Mouse (Mus musculus) forebrain, embryonic 13.5 days (tissue): ENCODE results near the gene Chka. TPM values are rescaled to one million over a fixed set of nuclear protein-coding genes. Genes with fewer than 3 reads are reported as not detected.

ENCODE experiments used
- ATAC-seq: fragments of 200-750 bp; cut with Nextera tagmentation; 2 replicates; pipeline ENCODE4 v1.8.0; 2017
- H3K27ac ChIP-seq: fragments of 300-500 bp; sonication (generic); 2 replicates; pipeline ENCODE4 v1.5.1; 2015; ENCODE audit warnings: inconsistent platforms, mild to moderate bottlenecking, moderate library complexity
- H3K27me3 ChIP-seq: fragments of 300-500 bp; sonication (generic); 2 replicates; pipeline ENCODE4 v1.6.1; 2015; ENCODE audit warnings: mild to moderate bottlenecking, inconsistent platforms
- H3K36me3 ChIP-seq: fragments of 300-500 bp; sonication (generic); 2 replicates; pipeline ENCODE4 v1.6.1; 2015; ENCODE audit warnings: mild to moderate bottlenecking, inconsistent platforms; ENCODE audit not compliant: poor library complexity, severe bottlenecking
- H3K4me1 ChIP-seq: fragments of 300-500 bp; sonication (generic); 2 replicates; pipeline ENCODE4 v1.6.1; 2015; ENCODE audit warnings: inconsistent platforms
- H3K4me2 ChIP-seq: fragments of 300-500 bp; sonication (generic); 2 replicates; pipeline ENCODE4 v1.6.1; 2015; ENCODE audit warnings: inconsistent platforms, mild to moderate bottlenecking, moderate library complexity
- H3K4me3 ChIP-seq: fragments of 300-500 bp; sonication (generic); 2 replicates; pipeline ENCODE4 v1.5.1; 2015; ENCODE audit warnings: mild to moderate bottlenecking, inconsistent platforms
- H3K9ac ChIP-seq: fragments of 300-500 bp; sonication (generic); 2 replicates; pipeline ENCODE4 v1.6.1; 2015; ENCODE audit warnings: mild to moderate bottlenecking, inconsistent platforms
- H3K9me3 ChIP-seq: fragments of 300-500 bp; sonication (generic); replicated peaks from 2 replicates; pipeline ENCODE4 v1.6.1; 2016; ENCODE audit warnings: inconsistent platforms
- WGBS: fragments of 180-500 bp; shearing (Covaris S2); methylation state at CpG from one replicate; pipeline ENCODE4 v1.1.7; 2015; 5-methylcytosine and 5-hydroxymethylcytosine counted together
- polyA plus RNA-seq: library from polyadenylated mRNA; unstranded; fragments of >200 nt; fragmentation: Nextera tagmentation; extraction: Ambion mirVana; gene quantifications from 2 replicates; pipeline ENCODE4 v1.2.1, GENCODE M21; 2015

Chka gene
- polyA plus RNA-seq, 1 experiment from 2014 or later = 54.8 TPM

DNA sequence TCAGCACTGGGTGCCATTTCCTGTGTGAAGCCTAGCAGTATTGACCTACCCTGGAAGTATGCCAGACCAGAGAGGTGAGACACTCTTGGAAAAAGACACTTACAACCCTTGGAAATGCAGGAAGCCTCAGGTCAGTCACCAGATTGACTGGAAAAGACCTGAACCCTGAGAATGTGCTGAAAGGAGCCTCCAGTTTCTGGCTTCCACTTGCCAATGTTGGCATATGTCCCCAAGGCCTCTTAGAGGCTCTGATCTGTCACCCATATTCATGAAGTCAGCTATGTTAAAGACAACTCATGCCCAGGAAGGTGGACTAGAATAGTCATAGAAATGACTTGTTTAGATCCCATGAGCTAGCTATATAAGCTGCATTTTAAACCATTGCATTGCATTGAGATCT, 19.9 kb downstream of the Chka start:
- no peak overlapping the region for H3K4me2 ChIP-seq
- H3K9ac ChIP-seq = no peak overlapping the region
- H3K27ac ChIP-seq = no peak overlapping the region
- H3K36me3 ChIP-seq = peaks cover 7% of the 10 kb centered on the region
- no peak overlapping the region for H3K4me3 ChIP-seq
- no peaks in the 10 kb centered on the region for H3K27me3 ChIP-seq
- peaks cover 10% of the 10 kb centered on the region; the same call in 1 of the 2 replicates for H3K4me1 ChIP-seq
- H3K9me3 ChIP-seq = no peaks in the 10 kb centered on the region
- no peak for ATAC-seq

- ATAC-seq = no peak
- peaks cover 10% of the 10 kb centered on the region; the same call in 1 of the 2 replicates for H3K4me1 ChIP-seq
- WGBS = 71% methylated on average over 4 of the region's 4 CpGs
These were observed 20.8 kb downstream of the Chka start for GRCm38 (mm10) chr19:3872373-3872772.

GRCm38 (mm10) chr19:3875045-3875444, 23.5 kb downstream of the Chka start:
- Histone ChIP-seq H3K4me3 (no peak overlapping the region), H3K9ac (no peak overlapping the region), H3K36me3 (0 out of 2 replicates have a peak, but pooled peaks cover 8% of the 10 kb centered on the region), H3K4me1 (peaks cover 10% of the 10 kb centered on the region; the same call in 1 of the 2 replicates), H3K27ac (no peak overlapping the region), H3K27me3 (no peaks in the 10 kb centered on the region), H3K4me2 (no peak overlapping the region), H3K9me3 (no peaks in the 10 kb centered on the region)
- no peak for ATAC-seq
- WGBS = 88% methylated on average over 7 of the region's 7 CpGs

More at GRCm38 (mm10) chr19:3872373-3872772, 20.8 kb downstream of the Chka start:
- Histone ChIP-seq H3K27me3 (no peaks in the 10 kb centered on the region), H3K9ac (no peak overlapping the region), H3K4me3 (no peak overlapping the region), H3K27ac (no peak overlapping the region), H3K36me3 (0 out of 2 replicates have a peak, but pooled peaks cover 6% of the 10 kb centered on the region), H3K4me2 (no peak overlapping the region), H3K9me3 (no peaks in the 10 kb centered on the region)

GRCm38 (mm10) chr19:3880054-3880848, 28.7 kb downstream of the Chka start:
- ATAC-seq = no peak
- H3K9ac ChIP-seq = no peak overlapping the region
- WGBS = 92% methylated on average over 6 of the region's 6 CpGs

DNA sequence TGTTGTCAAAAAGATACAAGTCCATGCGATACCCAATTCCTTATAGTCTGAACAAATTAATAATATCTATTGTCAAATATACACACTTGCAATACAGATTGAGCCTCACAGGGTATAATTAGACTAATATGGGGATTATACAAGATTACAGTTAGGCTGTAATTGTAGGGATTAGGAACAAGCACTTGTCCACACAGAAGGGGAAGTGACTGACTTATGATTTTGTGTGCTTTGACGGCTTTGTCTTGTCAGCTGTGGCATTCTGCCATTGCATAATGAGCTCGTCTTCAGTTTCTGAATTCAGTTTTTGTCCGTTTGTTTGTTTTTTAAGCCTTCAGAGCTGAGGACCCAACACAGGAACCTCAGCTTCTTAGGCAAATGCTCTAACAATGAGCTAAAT, 30.6 kb downstream of the Chka start:
- no peak for ATAC-seq
- 66% methylated on average over 4 of the region's 4 CpGs for WGBS

More at GRCm38 (mm10) chr19:3880054-3880848, 28.7 kb downstream of the Chka start:
- Histone ChIP-seq H3K4me2 (no peak overlapping the region), H3K27me3 (no peaks in the 10 kb centered on the region), H3K9me3 (no peaks in the 10 kb centered on the region), H3K4me3 (no peak overlapping the region), H3K36me3 (peaks cover 25% of the 10 kb centered on the region), H3K4me1 (no peaks in the 10 kb centered on the region), H3K27ac (no peak overlapping the region)

GRCm38 (mm10) chr19:3884325-3884990, 32.9 kb downstream of the Chka start:
- Histone ChIP-seq H3K27ac (no peak overlapping the region), H3K9ac (no peak overlapping the region), H3K27me3 (no peaks in the 10 kb centered on the region), H3K4me2 (no peak overlapping the region), H3K4me3 (no peak overlapping the region), H3K36me3 (peaks cover 53% of the 10 kb centered on the region), H3K9me3 (no peaks in the 10 kb centered on the region), H3K4me1 (no peaks in the 10 kb centered on the region)
- ATAC-seq = no peak
- 87% methylated on average over 6 of the region's 6 CpGs for WGBS

More for the DNA sequence above, 30.6 kb downstream of the Chka start:
- Histone ChIP-seq H3K4me3 (no peak overlapping the region), H3K36me3 (peaks cover 38% of the 10 kb centered on the region), H3K9ac (no peak overlapping the region), H3K4me2 (no peak overlapping the region), H3K27me3 (no peaks in the 10 kb centered on the region), H3K4me1 (no peaks in the 10 kb centered on the region), H3K9me3 (no peaks in the 10 kb centered on the region), H3K27ac (0 out of 2 replicates have a peak overlapping the region, but pooled peaks have one; percentile 3)

DNA sequence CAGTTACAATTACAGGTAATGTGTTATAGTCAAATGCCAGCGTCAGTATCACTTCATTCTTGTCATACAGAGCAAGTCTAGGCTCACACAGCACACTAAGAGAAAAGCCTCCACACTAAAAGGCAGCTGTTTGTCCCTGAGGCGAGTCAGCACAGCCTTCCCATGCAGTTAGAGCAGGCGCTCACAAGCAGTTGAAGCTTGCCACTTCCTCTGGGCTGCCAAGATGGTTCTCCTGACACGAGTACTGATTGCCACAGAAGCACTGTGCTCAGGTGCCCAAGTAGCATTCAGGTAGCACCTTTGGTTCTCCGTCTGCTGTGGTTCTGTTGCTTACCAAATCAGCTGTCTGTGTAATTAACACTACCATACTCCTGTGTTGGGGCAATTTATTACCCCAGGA, 37.5 kb downstream of the Chka start:
- Histone ChIP-seq H3K4me2 (no peak overlapping the region), H3K36me3 (peaks cover 93% of the 10 kb centered on the region), H3K9ac (no peak overlapping the region), H3K27ac (no peak overlapping the region), H3K27me3 (no peaks in the 10 kb centered on the region), H3K4me3 (no peak overlapping the region), H3K4me1 (no peaks in the 10 kb centered on the region), H3K9me3 (no peaks in the 10 kb centered on the region)
- 93% methylated on average over 5 of the region's 5 CpGs for WGBS
- ATAC-seq = no peak

- Histone ChIP-seq H3K36me3 (peaks cover 94% of the 10 kb centered on the region), H3K9me3 (no peaks in the 10 kb centered on the region), H3K4me2 (no peak overlapping the region), H3K4me1 (peaks cover 3% of the 10 kb centered on the region), H3K4me3 (no peak overlapping the region), H3K27ac (no peak overlapping the region), H3K9ac (no peak overlapping the region), H3K27me3 (no peaks in the 10 kb centered on the region)
- ATAC-seq = no peak
- WGBS = 87% methylated on average over 8 of the region's 8 CpGs
These were observed 38.6 kb downstream of the Chka start for GRCm38 (mm10) chr19:3890181-3890580.

DNA sequence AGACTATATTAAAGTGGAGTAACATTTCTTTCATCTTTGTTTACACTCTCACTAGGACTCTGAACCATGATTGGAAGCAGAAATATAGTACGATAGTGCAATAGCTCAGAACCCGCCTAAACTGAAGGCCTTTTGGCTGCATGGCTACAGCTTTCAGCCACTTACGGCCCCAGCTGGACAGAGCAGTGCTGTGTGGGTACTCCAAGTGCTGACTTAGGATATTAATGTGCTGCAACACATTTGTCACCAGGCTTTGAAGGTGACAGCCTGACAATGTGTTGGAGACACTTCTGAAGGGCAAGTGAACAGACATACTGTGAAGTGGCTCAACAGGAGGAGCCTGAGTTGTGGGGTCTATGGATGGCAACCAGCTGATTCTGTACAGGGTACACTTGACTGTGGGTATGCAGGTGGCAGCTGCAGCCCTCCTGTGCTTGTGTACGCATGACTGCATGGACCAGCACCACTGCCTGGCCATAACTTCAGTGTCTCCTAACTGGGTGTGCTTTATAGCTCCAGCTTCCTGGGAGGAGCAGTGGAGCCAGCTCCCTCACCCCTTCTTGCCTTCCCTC, 42.1 kb downstream of the Chka start:
- WGBS = 92% methylated on average over 4 of the region's 4 CpGs
- no peak for ATAC-seq
- Histone ChIP-seq H3K9ac (no peak overlapping the region), H3K4me2 (no peak overlapping the region), H3K9me3 (no peaks in the 10 kb centered on the region), H3K27ac (no peak overlapping the region), H3K27me3 (no peaks in the 10 kb centered on the region), H3K4me1 (peaks cover 10% of the 10 kb centered on the region), H3K4me3 (no peak overlapping the region), H3K36me3 (peaks cover 84% of the 10 kb centered on the region)

DNA sequence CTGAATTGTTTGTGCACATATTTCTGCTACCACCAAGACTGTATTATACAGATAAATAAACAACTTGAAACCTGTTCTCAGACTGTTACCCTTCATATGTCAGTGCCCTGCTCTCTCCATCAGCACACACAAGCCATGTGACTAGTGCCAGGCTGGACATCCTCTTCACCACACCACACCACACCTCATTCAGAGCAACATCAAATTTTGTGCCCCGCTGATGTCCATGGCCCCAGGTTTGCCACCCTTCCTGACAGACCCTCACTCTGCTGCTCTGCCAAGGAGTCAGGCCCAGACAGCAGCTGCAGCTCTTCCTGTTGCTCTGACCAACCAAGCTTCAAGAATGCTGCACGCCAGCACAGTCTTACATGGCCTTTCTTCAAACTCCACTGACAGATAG, 42.7 kb downstream of the Chka start:
- Histone ChIP-seq H3K4me2 (no peak overlapping the region), H3K9me3 (no peaks in the 10 kb centered on the region), H3K27me3 (no peaks in the 10 kb centered on the region), H3K4me3 (no peak overlapping the region), H3K36me3 (peaks cover 77% of the 10 kb centered on the region), H3K9ac (no peak overlapping the region), H3K4me1 (peaks cover 10% of the 10 kb centered on the region), H3K27ac (no peak overlapping the region)
- WGBS = 98% methylated on average over 2 of the region's 2 CpGs
- no peak for ATAC-seq

DNA sequence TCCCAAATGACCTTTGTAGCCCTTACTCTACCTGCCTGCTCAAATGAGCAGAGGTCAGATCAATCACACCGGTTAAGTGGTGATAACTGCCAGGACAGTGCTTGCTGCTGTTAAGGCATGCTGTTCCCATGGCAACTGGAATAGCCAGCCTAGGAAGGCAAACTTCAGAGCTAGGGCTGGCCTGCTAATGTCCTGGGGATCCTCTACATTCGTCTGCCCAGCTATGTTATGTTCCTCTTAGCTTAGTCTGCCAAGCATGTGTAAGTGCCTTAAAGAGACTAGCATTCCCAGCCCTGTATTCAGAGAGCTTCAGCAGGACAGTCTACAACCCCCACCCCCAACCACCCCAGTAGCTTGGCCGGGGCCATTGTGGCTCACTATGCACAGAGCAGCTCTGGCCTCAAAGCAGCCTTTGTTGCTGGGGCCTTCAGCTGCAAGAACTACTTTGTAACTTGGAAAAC, 43.6 kb downstream of the Chka start:
- H3K9me3 ChIP-seq = no peaks in the 10 kb centered on the region
- no peak overlapping the region for H3K4me3 ChIP-seq
- 0 out of 2 replicates have a peak overlapping the region, but pooled peaks have one; percentile 30 for H3K9ac ChIP-seq
- no peaks in the 10 kb centered on the region for H3K27me3 ChIP-seq
- H3K4me2 ChIP-seq = no peak overlapping the region
- H3K4me1 ChIP-seq = peaks cover 10% of the 10 kb centered on the region
- peak overlapping the region; percentile 40; the same call in 1 of the 2 replicates for H3K27ac ChIP-seq
- WGBS = 38% methylated on average over 3 of the region's 3 CpGs
- ATAC-seq = 0 out of 2 replicates have a peak, but pooled peaks have one; percentile 43
- H3K36me3 ChIP-seq = peaks cover 68% of the 10 kb centered on the region

DNA sequence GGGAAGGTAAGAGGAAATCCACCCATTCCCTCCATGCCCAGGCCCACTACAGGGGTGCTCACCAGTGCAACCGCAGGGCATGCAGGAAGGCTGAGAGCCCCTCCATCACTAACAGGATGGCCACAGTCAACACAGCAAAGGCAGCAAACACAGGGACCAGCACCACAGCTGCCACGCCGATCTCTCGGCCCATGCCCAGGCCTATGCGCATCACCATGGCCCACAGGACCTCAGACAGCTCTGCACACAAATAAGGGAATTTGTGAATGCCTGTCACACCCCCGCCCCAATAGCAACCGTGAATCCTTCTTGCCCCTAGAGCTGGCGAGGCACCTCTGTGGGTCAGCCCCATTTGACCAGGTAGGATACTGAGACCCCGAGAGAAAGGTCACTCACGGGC, 44.6 kb downstream of the Chka start:
- Histone ChIP-seq H3K4me1 (peaks cover 10% of the 10 kb centered on the region), H3K9me3 (no peaks in the 10 kb centered on the region), H3K9ac (no peak overlapping the region), H3K4me2 (no peak overlapping the region), H3K4me3 (no peak overlapping the region), H3K27ac (no peak overlapping the region), H3K36me3 (peaks cover 58% of the 10 kb centered on the region), H3K27me3 (no peaks in the 10 kb centered on the region)
- no peak for ATAC-seq
- WGBS = 93% methylated on average over 10 of the region's 10 CpGs
